Mouse (Mus musculus): ENCODE results near the gene Slc8a2.

GRCm38 (mm10) chr7:16178114-16178513, 48.5 kb downstream of the Slc8a2 start:
- TF ChIP-seq CTCF (IDR thresholded peaks at IDR 0.05; ENCODE audit: control insufficient read depth, insufficient read depth, insufficient read length): no peak
- TF ChIP-seq MAX (IDR thresholded peaks at IDR 0.05): no peak

Measured in C2C12 (cell line).